Mouse (Mus musculus): Measurements from ENCODE around the gene Cdkn2d. TPM values are rescaled to one million over a fixed set of nuclear protein-coding genes. Genes with fewer than 3 reads are reported as not detected.
"Not testable (repeated sequence)": the region's sequence is repeated elsewhere in the genome, so short reads cannot be mapped to it uniquely, and the experiment has no call there.

The Cdkn2d gene
- polyA plus RNA-seq, 1 experiment from 2014 or later, result 74.3 TPM

DNA sequence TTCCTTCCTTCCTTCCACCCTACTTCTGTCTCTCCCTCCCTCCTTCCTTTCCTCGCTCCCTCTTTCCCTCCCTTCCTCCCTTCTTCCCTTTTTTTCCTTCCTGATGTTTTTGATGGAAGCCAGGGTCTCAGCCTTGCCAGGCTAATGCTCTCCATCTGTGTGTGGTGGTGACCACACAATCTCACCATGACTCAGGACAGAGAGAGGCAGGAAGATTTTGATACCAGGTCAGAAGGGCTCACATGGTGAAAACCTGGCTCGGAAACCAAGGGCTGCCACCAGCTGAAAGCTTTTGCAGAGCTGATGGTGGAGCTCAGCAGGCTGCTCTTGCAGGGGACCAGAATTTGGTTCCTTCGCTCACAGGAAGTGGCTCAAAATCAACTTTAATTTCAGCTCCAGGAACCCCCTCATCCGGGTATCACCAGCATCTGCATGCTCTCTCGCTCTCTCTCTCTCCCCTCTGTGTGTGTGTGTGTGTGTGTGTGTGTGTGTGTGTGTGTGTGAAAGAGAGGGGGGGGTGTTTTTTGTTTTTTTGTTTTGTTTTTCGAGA lies 30.6 kb downstream of the Cdkn2d start:
- H3K27ac ChIP-seq (ENCODE audit: low read depth), result no peak overlapping the region
- ATAC-seq, result no peak
- no peaks in the 10 kb centered on the region for H3K9me3 ChIP-seq (ENCODE audit: low read length)
- DNase-seq, result no peak
- 69% methylated on average over 6 of the region's 6 CpGs for WGBS (ENCODE audit: insufficient replicate concordance)
- no peaks in the 10 kb centered on the region for H3K36me3 ChIP-seq (replicated peaks; ENCODE audit: insufficient read depth, low read length)
- peaks cover 21% of the 10 kb centered on the region for H3K4me1 ChIP-seq (ENCODE audit: insufficient read depth)
- TF ChIP-seq CTCF (IDR thresholded peaks at IDR 0.05; ENCODE audit: low read depth), result no peak
- TF ChIP-seq EP300 (IDR thresholded peaks at IDR 0.05; ENCODE audit: low read depth), result no peak
- no peaks in the 10 kb centered on the region for H3K27me3 ChIP-seq (ENCODE audit: insufficient read depth, low read length)
- H3K4me2 ChIP-seq (ENCODE audit: low read depth, low read length), result no peak overlapping the region
- H3K4me3 ChIP-seq (ENCODE audit: low read depth, low read length), result no peak overlapping the region
- H3K9ac ChIP-seq (replicated peaks), result no peak overlapping the region

DNA sequence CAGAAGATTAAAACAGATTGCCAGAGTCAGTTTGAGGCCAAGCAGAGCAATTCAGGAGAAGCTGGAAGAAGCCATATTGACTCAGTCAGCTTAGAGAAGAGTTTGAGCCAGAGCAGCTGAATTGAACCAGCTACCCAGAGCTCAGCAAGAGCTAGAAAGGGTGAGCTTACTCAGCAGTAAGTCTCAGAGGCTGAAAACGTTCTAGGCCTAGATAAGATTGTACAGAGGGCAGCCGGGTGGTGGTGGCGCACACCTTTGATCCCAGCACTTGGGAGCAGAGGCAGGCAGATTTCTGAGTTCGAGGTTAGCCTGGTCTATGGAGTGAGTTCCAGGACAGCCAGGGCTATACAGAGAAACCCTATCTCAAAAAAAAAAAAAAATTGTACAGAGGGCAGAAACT lies 34.9 kb downstream of the Cdkn2d start:
- not testable (repeated sequence) for H3K27me3 ChIP-seq (ENCODE audit: insufficient read depth, low read length); H3K36me3 ChIP-seq (replicated peaks; ENCODE audit: insufficient read depth, low read length); H3K4me2 ChIP-seq (ENCODE audit: low read depth, low read length); H3K9ac ChIP-seq (replicated peaks); H3K4me3 ChIP-seq (ENCODE audit: low read depth, low read length); H3K27ac ChIP-seq (ENCODE audit: low read depth); H3K4me1 ChIP-seq (ENCODE audit: insufficient read depth); H3K9me3 ChIP-seq (ENCODE audit: low read length); ATAC-seq; DNase-seq
- 79% methylated on average over 4 of the region's 4 CpGs for WGBS (ENCODE audit: insufficient replicate concordance)

DNA sequence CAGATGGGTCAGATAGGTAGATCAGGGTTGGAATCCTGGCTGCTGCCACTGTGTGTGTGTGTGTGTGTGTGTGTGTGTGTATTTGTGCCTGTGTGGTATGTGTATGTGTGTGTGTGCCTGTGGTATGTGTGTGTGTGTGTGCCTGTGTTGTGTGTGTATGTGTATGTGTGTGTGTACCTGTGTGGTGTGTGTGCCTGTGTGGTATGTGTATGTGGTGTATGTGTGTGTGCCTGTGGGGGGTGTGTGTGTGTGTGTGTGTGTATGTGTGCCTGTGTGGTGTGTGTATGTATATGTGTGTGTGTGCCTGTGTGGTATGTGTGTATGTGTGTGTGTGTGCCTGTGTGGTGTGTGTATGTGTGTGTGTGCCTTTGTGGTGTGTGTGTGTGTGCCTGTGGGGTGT lies 36.5 kb downstream of the Cdkn2d start:
- Histone ChIP-seq H3K9ac (replicated peaks) (no peak overlapping the region), H3K36me3 (replicated peaks; ENCODE audit: insufficient read depth, low read length) (no peaks in the 10 kb centered on the region), H3K27me3 (ENCODE audit: insufficient read depth, low read length) (peaks cover 15% of the 10 kb centered on the region), H3K4me3 (ENCODE audit: low read depth, low read length) (no peak overlapping the region), H3K9me3 (ENCODE audit: low read length) (no peaks in the 10 kb centered on the region), H3K4me1 (ENCODE audit: insufficient read depth) (peaks cover 2% of the 10 kb centered on the region), H3K4me2 (ENCODE audit: low read depth, low read length) (no peak overlapping the region), H3K27ac (ENCODE audit: low read depth) (no peak overlapping the region)
- DNase-seq, result no peak
- ATAC-seq, result no peak
- TF ChIP-seq EP300 (IDR thresholded peaks at IDR 0.05; ENCODE audit: low read depth) (no peak), CTCF (IDR thresholded peaks at IDR 0.05; ENCODE audit: low read depth) (no peak)

DNA sequence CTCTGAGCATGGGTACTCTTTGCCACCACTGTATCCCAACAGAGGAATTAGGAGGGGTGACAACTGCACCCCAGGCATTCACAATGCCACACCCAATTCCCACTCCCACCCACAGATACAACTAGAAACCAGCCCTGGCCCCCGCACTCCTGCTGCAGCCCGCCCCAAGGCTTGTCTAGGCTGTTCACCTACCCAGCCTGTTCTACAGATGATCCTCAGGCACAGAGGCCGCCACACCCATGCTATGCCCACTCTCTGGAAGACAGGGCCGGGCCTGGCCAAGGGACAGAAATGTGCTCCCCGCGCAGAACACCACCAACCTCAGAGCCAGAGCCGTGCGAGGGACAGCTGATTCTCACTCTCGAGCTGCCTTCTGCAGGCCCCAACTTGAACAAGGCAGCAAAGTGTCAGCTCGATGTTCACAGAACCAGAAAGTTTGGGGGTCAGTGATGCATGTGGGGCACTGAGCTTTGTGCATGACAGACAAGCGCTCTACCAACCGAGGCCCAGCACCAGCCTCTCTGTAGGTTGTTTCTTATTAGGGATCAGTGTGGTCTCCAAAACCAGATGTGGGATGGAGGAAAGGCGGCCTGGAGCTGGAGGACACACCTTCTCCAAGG lies 40.0 kb downstream of the Cdkn2d start:
- Histone ChIP-seq H3K4me1 (ENCODE audit: insufficient read depth) (peaks cover 15% of the 10 kb centered on the region), H3K36me3 (replicated peaks; ENCODE audit: insufficient read depth, low read length) (no peaks in the 10 kb centered on the region), H3K9ac (replicated peaks) (no peak overlapping the region), H3K9me3 (ENCODE audit: low read length) (no peaks in the 10 kb centered on the region), H3K27me3 (ENCODE audit: insufficient read depth, low read length) (peaks cover 44% of the 10 kb centered on the region), H3K27ac (ENCODE audit: low read depth) (no peak overlapping the region), H3K4me2 (ENCODE audit: low read depth, low read length) (no peak overlapping the region), H3K4me3 (ENCODE audit: low read depth, low read length) (no peak overlapping the region)
- ATAC-seq (no peak), DNase-seq (no peak)
- TF ChIP-seq EP300 (IDR thresholded peaks at IDR 0.05; ENCODE audit: low read depth) (no peak), CTCF (IDR thresholded peaks at IDR 0.05; ENCODE audit: low read depth) (no peak)
- 73% methylated on average over 13 of the region's 13 CpGs for WGBS (ENCODE audit: insufficient replicate concordance)

DNA sequence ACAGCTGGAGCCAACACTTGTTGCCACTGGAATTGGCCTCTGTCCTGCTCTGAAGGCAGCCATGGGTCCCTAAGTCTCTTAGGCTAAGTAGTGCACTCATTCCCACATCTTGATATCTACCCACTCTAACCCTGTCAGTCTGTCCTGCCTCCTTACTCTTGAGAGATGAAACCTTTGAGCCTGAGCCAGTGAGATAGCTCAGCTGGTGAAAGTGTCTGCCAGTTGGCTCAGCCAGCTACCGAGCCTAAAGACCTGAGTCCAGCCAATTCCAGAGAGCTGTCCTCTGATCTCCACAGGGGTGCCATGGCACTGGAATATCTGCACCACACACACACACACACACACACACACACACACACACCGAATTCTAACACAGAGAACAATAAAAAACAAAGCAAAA lies 40.7 kb downstream of the Cdkn2d start:
- peaks cover 49% of the 10 kb centered on the region for H3K27me3 ChIP-seq (ENCODE audit: insufficient read depth, low read length)
- H3K27ac ChIP-seq (ENCODE audit: low read depth), result no peak overlapping the region
- no peak overlapping the region for H3K4me3 ChIP-seq (ENCODE audit: low read depth, low read length)
- 48% methylated on average over 2 of the region's 2 CpGs for WGBS (ENCODE audit: insufficient replicate concordance)
- no peaks in the 10 kb centered on the region for H3K9me3 ChIP-seq (ENCODE audit: low read length)
- TF ChIP-seq EP300 (IDR thresholded peaks at IDR 0.05; ENCODE audit: low read depth), result no peak
- TF ChIP-seq CTCF (IDR thresholded peaks at IDR 0.05; ENCODE audit: low read depth), result no peak
- ATAC-seq (no peak), DNase-seq (no peak)
- peaks cover 15% of the 10 kb centered on the region for H3K4me1 ChIP-seq (ENCODE audit: insufficient read depth)
- no peak overlapping the region for H3K4me2 ChIP-seq (ENCODE audit: low read depth, low read length)
- H3K36me3 ChIP-seq (replicated peaks; ENCODE audit: insufficient read depth, low read length), result no peaks in the 10 kb centered on the region
- no peak overlapping the region for H3K9ac ChIP-seq (replicated peaks)

DNA sequence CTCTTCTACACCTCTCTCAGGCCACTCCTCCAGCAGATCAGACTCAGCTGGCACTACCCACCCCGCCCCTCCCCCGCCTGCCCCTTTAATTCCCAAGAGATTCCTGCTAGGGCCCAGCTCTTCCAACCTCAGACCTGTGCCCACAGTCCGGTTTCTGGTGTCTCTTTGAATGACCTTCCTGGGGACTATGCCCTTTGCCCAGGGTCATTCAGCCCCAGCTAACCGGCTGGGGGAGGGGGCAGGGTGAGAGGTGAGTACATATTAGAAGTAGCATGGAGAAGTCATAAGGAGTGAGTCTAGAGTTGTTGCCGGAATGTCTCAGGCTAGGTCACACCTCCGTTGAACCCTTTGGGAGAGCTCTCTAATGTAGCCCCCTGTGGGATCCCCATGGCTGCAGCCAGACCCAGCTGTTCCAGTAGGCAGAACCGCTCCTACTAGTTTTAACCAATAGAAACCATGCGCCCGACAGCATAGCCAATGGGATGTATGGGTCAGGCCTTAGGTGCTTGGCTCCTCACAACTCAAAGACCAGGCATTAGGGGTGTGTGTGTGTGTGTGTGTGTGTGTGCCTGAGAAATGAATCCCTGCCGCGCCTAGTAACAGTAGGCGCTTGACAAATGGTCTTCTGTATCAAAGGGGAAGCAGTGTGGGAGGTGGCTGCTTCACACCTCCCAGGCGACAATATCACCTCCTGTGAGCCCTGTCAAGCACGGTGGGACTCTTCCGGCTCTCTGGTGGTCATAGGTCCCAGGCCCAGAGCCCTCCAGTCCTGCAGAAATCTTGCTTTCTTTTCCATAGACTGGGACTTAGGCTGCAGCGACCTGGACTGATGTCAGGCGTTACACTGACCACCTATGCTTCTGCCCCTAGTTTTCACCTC lies 41.3 kb downstream of the Cdkn2d start:
- no peak for TF ChIP-seq CTCF (IDR thresholded peaks at IDR 0.05; ENCODE audit: low read depth)
- TF ChIP-seq EP300 (IDR thresholded peaks at IDR 0.05; ENCODE audit: low read depth), result no peak
- DNase-seq (peak; percentile 54), ATAC-seq (peak; percentile 80)
- H3K36me3 ChIP-seq (replicated peaks; ENCODE audit: insufficient read depth, low read length), result no peaks in the 10 kb centered on the region
- H3K27me3 ChIP-seq (ENCODE audit: insufficient read depth, low read length), result peaks cover 55% of the 10 kb centered on the region
- H3K9me3 ChIP-seq (ENCODE audit: low read length), result no peaks in the 10 kb centered on the region
- 0 out of 2 replicates have a peak overlapping the region, but pooled peaks have one; percentile 11 for H3K27ac ChIP-seq (ENCODE audit: low read depth)
- no peak overlapping the region for H3K4me2 ChIP-seq (ENCODE audit: low read depth, low read length)
- no peak overlapping the region for H3K9ac ChIP-seq (replicated peaks)
- WGBS (ENCODE audit: insufficient replicate concordance), result 22% methylated on average over 17 of the region's 17 CpGs
- no peak overlapping the region for H3K4me3 ChIP-seq (ENCODE audit: low read depth, low read length)
- peaks cover 18% of the 10 kb centered on the region for H3K4me1 ChIP-seq (ENCODE audit: insufficient read depth)

Data from liver, postnatal 0 days (tissue).